Mouse (Mus musculus) right cerebral cortex, postnatal 14 days (tissue): ENCODE data around the gene Ccl27a.

ENCODE experiments used
- DNase-seq: peaks from one replicate; pipeline ENCODE4 v3.0.0; 2022

Ccl27a gene

GRCm38 (mm10) chr4:41754797-41755337 is 19.2 kb downstream of the Ccl27a start, which contains the start of gene Galt:
Galt (plus strand) TSS chr4:41755228.
- DNase-seq = no peak

GRCm38 (mm10) chr4:41745021-41745420 is 29.0 kb downstream of the Ccl27a start:
- DNase-seq = no peak

DNA sequence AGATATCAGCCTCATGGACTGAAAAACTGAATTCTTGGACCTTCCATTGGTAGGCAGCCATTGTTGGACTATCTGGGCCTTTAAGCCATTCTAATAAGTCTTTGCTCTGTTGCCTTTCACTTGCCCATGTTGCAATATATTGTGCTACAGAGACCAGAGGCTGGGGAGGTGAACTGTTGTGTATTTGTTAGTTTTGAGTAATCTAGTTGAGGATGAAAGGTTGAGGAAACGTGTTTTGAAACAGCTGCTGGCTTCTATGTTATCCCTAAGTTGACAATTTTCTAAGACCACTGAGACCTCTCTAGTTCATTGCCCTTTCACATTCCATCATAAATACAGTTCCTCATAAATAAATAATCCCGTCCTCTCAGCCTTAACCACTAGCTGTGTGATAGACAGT is 29.9 kb downstream of the Ccl27a start:
- DNase-seq = no peak

- peak; percentile 89 for DNase-seq
Observed at GRCm38 (mm10) chr4:41741158-41741560, 32.9 kb downstream of the Ccl27a start.

DNA sequence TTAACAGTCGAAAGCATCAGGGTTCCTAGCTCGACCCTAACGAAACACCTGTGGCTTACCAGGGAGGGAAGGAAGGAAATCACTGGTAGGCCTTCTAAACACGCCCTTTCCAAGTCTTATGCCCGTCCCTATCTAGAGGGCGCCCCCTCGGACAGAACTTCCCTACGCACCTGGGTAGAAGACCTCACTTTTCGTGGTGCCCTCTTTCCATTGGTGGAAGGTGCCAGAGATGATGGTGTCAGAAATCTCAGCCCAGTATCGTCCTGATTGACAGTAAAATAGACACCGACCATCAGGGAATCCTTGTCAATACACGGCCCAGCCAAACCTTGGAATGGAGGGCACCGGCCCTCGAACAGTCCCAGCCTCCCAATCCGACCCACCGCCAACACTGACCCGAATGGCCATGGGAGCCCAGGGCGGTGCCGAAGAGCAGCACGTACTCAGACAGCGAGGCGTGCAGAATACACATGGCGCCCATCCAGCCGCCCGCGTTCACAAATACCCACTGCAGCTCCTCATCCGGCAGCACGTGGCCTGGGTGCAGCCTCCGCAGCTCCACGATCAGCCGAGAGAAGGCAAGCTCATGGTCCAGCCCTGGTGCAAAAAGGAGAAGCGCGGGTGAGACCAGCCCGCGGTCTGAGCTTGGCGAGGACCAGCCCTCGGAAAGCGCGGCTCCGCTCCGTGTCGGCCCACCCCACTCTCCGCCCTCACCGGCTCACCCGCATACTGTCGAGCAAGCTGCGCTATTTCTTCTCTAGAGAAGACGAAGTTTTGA is 33.5 kb downstream of the Ccl27a start:
- DNase-seq = peak; percentile 79

DNA sequence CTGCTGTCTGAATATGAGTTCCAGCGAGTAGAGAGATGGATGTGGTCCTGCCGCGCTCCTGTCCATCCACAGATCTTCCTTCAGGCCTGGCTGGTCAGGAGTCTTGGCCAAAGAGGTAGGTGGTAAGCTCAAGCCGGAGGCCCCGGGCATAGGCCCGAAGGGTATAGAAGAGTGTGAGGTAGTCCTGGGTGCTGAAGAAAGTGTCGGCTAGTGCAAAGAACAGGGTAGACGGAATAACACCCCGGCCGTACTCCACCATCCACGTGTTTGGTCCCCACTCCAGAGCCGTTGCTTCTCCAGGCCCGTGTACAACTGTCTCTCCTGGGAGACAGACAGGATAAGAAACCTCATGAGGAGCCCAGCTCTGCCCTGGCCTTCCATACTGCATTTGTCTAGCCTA is 34.8 kb downstream of the Ccl27a start:
- no peak for DNase-seq

DNA sequence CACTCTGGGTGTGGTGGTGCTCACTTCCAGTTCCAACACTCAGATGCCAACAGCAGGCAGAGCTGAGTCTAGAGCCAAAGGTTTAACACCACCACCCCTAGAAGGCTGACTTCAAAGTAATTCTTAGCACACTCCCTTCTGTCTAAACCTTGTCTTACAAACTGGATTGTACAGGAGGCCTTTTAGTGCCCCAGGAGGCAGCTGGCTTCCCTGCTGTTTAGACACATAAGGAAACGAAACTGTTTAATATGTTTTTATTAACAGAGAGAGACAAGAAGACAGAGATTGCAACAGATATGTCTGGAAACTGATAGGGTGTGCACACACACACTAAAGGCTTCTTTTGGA is 35.8 kb downstream of the Ccl27a start:
- DNase-seq = no peak

GRCm38 (mm10) chr4:41737602-41738255 is 36.3 kb downstream of the Ccl27a start:
- peak; percentile 74 for DNase-seq

- DNase-seq = no peak
Observed at GRCm38 (mm10) chr4:41731052-41731765, 42.8 kb downstream of the Ccl27a start, which contains the start of gene Arid3c. Arid3c (minus strand) TSS chr4:41731142.

DNA sequence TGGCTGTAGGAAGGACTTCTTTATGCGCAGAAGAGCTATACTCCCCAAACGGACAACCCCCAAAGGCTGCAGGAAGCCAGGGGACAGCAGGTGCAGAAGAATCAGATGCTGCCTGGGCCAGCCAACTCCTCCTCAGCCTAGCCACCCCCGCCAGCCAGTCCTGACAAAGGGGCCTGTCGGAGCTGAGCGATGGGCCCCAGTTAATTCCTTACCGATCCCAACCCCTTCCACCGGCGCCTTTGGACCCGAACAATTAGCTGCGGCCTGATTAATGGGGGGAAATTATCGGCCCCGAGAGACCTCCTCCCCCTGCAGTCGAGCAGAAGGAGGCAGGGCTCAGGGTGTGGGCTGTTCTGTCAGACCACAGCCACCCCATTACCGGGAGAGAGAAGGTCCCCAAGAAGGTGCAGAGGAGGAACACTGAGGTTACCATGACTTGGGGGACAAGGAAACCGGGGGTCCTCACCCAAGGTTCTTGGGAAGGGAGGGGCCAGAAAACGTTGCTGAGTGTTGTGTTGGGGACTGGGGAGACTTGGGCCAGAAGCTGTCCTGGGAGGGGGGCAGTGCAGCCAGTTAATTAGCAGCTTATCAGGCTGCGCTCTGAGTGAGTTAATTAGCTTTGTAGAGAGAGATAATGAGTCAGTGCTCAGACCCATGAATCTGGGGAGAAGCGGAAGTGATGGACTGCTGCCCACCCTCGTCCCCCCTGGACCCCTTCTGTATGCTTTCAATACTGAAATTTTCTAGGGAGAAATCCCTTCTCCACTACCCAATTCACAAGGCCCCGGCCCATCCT is 47.0 kb downstream of the Ccl27a start:
- no peak for DNase-seq

GRCm38 (mm10) chr4:41722918-41723351 is 51.1 kb downstream of the Ccl27a start, which contains the start of gene Dctn3:
Dctn3 (minus strand) TSS chr4:41723170.
- DNase-seq = peak; percentile 81
